Mouse (Mus musculus): ENCODE results near the gene Draxin.

Gene Draxin

GRCm38 (mm10) chr4:148081201-148081600 is 49.3 kb downstream of the Draxin start:
- no peak for DNase-seq

- DNase-seq, result no peak
Observed at GRCm38 (mm10) chr4:148080597-148080973, 49.9 kb downstream of the Draxin start.

- DNase-seq, result no peak
Observed at GRCm38 (mm10) chr4:148079944-148080596, 50.4 kb downstream of the Draxin start.

DNA sequence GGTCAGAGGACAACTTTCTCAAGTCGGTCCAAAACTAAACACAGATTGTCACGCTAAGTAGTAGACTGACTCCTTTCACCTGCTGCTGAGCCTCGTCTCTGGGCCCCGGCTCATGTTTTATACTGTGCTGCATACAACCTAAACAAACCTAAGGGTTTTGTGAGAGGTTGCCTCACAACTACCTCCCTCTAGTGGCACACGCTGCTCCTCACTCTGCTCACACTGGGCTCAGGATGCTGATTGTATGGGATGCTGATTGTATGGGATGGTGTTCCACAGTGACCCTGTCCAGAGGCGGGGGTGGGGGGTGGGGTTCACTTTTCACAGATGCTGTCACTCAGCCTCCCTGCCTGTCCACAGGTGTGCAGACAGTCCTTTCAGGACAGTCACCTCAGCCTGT is 51.3 kb downstream of the Draxin start:
- no peak for DNase-seq

DNA sequence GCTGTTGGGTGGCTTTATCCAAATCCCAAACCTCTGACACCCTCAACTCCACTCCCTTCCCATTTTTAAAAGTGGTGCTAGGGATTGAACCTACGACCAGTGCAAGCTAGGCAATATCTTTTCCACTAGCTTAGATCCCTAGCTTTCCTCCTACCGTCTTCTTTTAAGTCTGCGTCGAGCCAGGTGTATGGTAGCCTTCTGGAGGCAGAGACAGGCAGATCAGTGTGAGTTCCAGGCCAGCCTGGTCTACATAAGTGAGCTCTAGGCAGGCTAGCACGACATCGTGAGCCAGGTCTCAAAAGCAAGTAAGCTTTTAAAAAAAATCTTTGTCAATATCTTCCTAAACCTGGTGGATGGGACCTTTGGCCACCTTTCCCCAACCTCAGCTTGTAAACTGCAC is 54.6 kb downstream of the Draxin start:
- DNase-seq, result no peak

DNA sequence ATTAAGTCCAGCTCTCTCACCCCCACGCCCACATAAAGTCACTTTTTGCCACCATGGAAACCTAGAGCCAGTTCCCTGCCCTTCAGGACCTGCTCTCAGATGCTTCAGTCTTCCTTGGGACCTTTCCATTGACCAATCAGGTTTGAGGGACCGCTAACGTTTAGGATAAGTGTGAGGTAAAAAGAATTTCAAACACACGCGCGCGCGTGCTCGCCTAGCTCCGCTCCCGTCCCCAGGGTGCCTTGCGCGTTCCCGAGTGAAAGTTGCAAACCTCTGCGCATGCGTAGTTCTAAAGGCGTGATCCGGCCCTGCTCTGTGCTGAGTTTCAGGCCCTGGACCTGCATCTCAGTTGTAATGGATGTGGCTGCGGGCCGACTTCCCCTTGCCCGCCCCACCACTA is 55.2 kb downstream of the Draxin start:
- peak; percentile 76 for DNase-seq

DNA sequence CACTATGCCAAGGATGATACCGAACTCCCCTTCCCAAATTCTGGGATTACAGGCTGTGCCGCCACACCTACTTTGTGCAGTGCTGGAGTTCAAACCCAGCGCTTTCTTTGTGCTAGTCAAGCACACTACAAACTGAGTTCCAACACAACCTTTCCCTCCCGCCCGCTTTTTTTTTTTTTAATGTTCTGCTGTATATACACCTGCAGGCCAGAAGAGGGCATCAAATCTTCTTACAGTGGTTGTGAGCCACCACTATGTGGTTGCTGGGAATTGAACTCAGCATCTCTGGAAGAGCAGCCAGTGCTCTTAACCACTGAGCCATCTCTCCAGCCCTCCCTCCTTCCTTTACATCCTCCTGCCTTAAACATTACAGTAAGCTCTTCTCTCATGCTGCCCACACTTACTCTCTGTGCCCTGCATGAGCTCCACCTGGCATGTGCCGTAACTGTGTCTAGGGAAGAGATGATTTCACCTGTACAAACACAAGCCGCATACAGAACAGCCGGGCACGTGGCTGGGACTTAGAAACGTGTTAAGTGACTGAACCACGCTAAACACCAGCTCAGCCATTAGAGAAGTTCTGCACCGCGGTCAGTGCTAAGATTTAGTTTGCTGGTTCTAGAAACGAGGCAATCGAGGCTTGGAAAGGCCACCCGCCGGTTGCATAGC is 55.8 kb downstream of the Draxin start:
- DNase-seq, result peak in 1 of 2 experiments; percentile 16

DNA sequence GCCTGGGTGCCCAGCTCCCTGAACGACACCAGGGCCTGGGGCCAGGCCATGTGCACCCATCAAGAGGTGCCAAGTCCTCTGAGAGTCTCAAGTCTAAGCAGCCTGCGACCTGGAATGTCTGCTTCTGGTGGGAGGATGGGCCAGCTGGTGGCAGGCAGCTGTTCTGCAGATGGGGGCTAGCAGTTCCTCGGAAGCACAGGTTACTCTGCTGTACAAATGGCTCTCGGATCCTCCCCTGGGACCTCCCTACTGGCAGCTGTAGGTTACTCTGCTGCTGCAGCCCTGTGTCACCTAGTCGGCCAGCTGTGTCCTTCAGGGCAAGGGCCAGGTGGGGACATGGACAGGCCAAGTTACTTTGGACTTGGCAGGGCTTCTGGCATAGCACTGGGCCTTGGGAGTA is 59.0 kb downstream of the Draxin start:
- no peak for DNase-seq

GRCm38 (mm10) chr4:148069602-148070218 is 60.8 kb downstream of the Draxin start:
- no peak for DNase-seq

- no peak for DNase-seq
Observed at GRCm38 (mm10) chr4:148067346-148067745, 63.2 kb downstream of the Draxin start.

GRCm38 (mm10) chr4:148066401-148066744 is 64.1 kb downstream of the Draxin start:
- DNase-seq, result no peak

- DNase-seq, result no peak
Observed at GRCm38 (mm10) chr4:148065702-148066400, 64.6 kb downstream of the Draxin start.

DNA sequence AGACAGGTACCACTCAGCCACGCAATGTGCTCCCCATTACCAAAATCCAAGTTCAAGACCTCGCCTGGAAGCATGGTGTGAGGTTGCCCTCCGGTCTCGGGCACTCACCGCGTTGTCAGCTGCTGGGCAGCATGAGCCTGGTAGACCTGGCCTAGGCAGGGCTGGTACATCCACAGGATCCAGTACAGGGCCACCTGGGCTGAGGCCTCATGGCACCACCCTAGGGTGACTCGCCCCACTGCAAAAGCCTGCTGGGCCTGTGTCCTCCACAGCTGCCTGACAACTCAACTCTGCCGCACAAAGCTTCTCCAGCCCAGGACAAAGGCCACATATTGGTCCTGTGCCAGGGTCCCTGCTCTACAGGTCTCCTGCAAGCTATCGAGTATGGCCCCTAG is 69.4 kb downstream of the Draxin start:
- no peak for DNase-seq

DNA sequence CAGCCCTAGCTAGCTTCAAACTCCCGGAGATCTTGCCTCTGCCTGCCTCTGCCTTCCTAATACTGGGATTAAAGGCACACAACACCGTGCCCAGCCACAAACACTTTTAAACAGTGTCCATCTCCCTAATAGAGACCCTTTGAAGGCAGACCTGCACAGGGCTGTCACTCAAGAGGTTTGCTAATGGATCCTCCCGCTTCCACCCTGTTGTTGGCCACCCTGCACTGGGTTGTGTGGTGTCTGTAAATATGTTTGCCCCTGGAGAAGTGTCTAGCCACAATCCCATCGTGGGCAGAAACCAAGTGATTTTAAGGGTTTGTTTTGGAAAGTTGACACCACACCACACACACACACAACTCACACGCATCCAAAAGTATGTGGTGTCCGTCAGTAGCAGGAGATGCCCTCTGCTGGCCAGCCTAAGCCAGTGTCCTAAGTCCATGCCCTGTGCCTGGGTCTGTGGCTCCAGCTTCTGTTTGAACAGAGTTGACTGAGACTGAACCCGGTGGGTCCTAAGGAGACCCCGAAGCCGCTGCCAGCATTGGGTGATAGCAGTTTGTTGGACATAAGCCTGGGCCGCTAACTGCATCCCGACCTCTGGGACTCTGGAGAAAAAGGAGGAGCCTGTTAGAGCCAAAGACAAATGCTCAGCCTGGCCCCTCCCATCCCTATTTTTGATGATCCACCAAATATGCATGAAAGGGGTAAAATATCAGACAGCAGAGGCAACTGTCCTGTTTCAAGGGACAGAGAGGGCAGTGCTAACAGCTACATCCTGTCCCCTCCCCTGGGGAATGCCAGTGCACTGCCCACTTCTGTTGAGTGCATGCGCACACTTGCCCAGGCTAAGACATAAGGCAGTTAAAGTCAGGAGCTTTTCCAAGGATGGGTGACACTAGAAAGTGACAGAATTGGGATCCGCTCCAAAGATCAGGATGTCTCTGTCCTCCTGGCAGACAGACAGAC is 70.1 kb downstream of the Draxin start:
- DNase-seq, result peak in 1 of 2 experiments; percentile 44

- DNase-seq, result no peak
Observed at GRCm38 (mm10) chr4:148058993-148059392, 71.5 kb downstream of the Draxin start.

- DNase-seq, result no peak
Observed at GRCm38 (mm10) chr4:148058218-148058819, 72.2 kb downstream of the Draxin start.

DNA sequence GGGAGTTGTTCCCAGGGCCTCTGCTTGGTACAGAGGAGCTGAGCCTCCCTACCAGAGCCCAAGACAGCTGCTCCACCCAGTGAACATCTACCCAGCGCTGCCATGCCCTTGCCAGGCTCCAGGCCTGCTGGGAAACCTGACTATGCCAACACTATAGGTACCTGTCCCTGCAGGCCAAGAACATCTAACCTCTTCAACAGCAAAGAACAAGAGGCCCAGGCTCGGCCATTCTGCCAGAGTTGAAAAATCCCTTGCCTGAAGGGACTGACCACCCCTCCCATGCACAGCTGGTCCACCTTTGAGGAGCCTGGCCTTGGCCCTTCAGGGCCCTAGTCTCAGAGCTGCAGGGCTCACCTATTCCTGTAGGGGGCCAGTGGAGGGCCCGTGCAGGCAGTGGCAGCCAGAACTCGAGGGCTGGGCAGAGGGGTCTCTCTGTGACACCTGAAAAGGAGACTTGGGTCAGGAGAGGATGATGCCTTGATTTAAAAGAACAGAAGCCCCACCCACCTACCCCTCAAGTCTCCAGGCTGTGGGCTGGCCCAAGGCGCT is 72.8 kb downstream of the Draxin start:
- DNase-seq, result no peak

- peak in 1 of 2 experiments; percentile 17 for DNase-seq
Observed at GRCm38 (mm10) chr4:148056801-148057200, 73.7 kb downstream of the Draxin start.

- no peak for DNase-seq
Observed at GRCm38 (mm10) chr4:148056246-148056645, 74.3 kb downstream of the Draxin start.

DNA sequence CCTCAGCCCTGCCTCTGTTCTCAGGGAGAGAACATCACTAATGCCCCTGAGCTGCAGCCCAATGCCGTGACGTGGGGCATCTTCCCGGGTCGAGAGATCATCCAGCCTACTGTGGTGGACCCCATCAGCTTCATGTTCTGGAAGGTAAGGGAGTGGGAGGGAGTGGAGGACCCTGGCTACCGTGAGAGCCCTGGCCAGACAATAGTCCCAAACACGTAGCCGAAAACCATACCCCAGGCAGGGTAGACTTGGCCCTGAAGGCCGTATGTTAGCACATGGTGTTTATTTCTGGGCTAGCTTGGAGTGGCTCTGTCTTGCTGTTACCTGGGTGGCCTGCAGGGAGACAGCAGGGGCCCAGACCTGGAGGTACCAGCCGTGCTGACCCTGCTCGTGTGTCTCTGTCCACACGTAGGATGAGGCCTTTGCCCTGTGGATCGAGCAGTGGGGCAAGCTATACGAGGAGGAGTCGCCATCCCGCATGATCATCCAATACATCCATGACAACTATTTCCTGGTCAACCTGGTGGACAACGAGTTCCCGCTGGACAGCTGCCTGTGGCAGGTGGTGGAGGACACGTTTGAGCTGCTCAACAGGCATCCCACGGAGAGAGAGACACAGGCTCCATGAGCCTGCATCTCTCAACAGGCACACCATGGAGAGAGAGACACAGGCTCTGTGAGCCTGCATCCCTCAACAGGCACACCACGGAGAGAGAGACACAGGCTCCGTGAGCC is 75.4 kb downstream of the Draxin start:
- no peak for DNase-seq

GRCm38 (mm10) chr4:148053417-148053920 is 77.0 kb downstream of the Draxin start:
- no peak for DNase-seq
